Mouse (Mus musculus) common myeloid progenitor, adult 5-6 weeks (primary cell): ENCODE results near the gene Rprd2. TPM values are rescaled to one million over a fixed set of nuclear protein-coding genes. Genes with fewer than 3 reads are reported as not detected.

Source experiments
- total RNA-seq: library from RNA; stranded (forward); fragments of 200-1000, 187-1606 nt; gene quantifications from 2 replicates; pipeline ENCODE4 v1.2.3, GENCODE M21; 2017

Gene Rprd2
- total RNA-seq, 1 experiment from 2014 or later = 26.5 TPM

Other genes with a start within 250 kb of the Rprd2 start
- 65.9 and 72.7 TPM in 2 replicates for gene Golph3l, start 229.9 kb downstream of the Rprd2 start, total RNA-seq
- 79.4 and 79.7 TPM in 2 replicates for gene Ensa, start 193.9 kb downstream of the Rprd2 start, total RNA-seq
- gene Mcl1, start 160.1 kb downstream of the Rprd2 start, total RNA-seq = 141 and 159 TPM in 2 replicates
- 0.37 TPM in 1 of 2 replicates, not detected in the other for gene Adamtsl4, start 130.9 kb downstream of the Rprd2 start, total RNA-seq
- gene Ecm1, start 79.3 kb downstream of the Rprd2 start, total RNA-seq = not detected in 2 replicates
- 44.5 and 45.6 TPM in 2 replicates for gene Tars2, start 58.7 kb downstream of the Rprd2 start, total RNA-seq
- 41.0 and 63.6 TPM in 2 replicates for gene Prpf3, start 37.0 kb upstream of the Rprd2 start, total RNA-seq
- 315 and 391 TPM in 2 replicates for gene Mrps21, start 52.7 kb upstream of the Rprd2 start, total RNA-seq
- gene Ciart, start 63.4 kb upstream of the Rprd2 start, total RNA-seq = 14.6 and 18.5 TPM in 2 replicates
- gene BC028528, start 73.1 kb upstream of the Rprd2 start, total RNA-seq = 43.4 and 62.9 TPM in 2 replicates
- 32.3 and 40.9 TPM in 2 replicates for gene Aph1a, start 75.1 kb upstream of the Rprd2 start, total RNA-seq
- gene Car14, start 85.8 kb upstream of the Rprd2 start, total RNA-seq = not detected in 2 replicates
- 560 and 574 TPM in 2 replicates for gene Anp32e, start 110.4 kb upstream of the Rprd2 start, total RNA-seq
- gene Plekho1, start 177.1 kb upstream of the Rprd2 start, total RNA-seq = 28.9 and 33.8 TPM in 2 replicates
- gene Vps45, start 239.6 kb upstream of the Rprd2 start, total RNA-seq = 19.6 and 35.9 TPM in 2 replicates